Mouse (Mus musculus) midbrain, embryonic 16.5 days (tissue): ENCODE data around the gene Ncoa5. TPM values are rescaled to one million over a fixed set of nuclear protein-coding genes. Genes with fewer than 3 reads are reported as not detected.

Experiments used
- ATAC-seq: fragments of 200-750 bp; cut with Nextera tagmentation; 2 replicates; pipeline ENCODE4 v1.8.0; 2017; ENCODE audit warnings: moderate TSS enrichment
- H3K27ac ChIP-seq: fragments of 300-500 bp; sonication (generic); 2 replicates; pipeline ENCODE4 v1.5.1; 2014; ENCODE audit warnings: mild to moderate bottlenecking, low read length, mixed read lengths
- H3K27me3 ChIP-seq: fragments of 300-500 bp; sonication (generic); 2 replicates; pipeline ENCODE4 v1.6.1; 2014; ENCODE audit warnings: low read depth, low read length, mixed read lengths; ENCODE audit not compliant: control insufficient read depth, insufficient read depth
- H3K36me3 ChIP-seq: fragments of 300-500 bp; sonication (generic); 2 replicates; pipeline ENCODE4 v1.6.1; 2014; ENCODE audit warnings: mild to moderate bottlenecking, low read length, moderate library complexity, mixed read lengths; ENCODE audit not compliant: control insufficient read depth, insufficient read depth
- H3K4me1 ChIP-seq: fragments of 300-500 bp; sonication (generic); 2 replicates; pipeline ENCODE4 v1.6.1; 2014; ENCODE audit warnings: mild to moderate bottlenecking, low read length, mixed read lengths; ENCODE audit not compliant: control insufficient read depth, insufficient read depth
- H3K4me2 ChIP-seq: fragments of 300-500 bp; sonication (generic); 2 replicates; pipeline ENCODE4 v1.6.1; 2014; ENCODE audit warnings: mild to moderate bottlenecking, low read length, mixed read lengths
- H3K4me3 ChIP-seq: fragments of 300-500 bp; sonication (generic); 2 replicates; pipeline ENCODE4 v1.5.1; 2014; ENCODE audit warnings: low read depth, mild to moderate bottlenecking, low read length, moderate library complexity, mixed read lengths
- H3K9ac ChIP-seq: fragments of 300-500 bp; sonication (generic); 2 replicates; pipeline ENCODE4 v1.6.1; 2014; ENCODE audit warnings: low read depth, low read length, mixed read lengths
- H3K9me3 ChIP-seq: fragments of 300-500 bp; sonication (generic); replicated peaks from 2 replicates; pipeline ENCODE4 v1.6.1; 2014; ENCODE audit warnings: mild to moderate bottlenecking, low read length, mixed read lengths; ENCODE audit not compliant: control insufficient read depth, poor library complexity, severe bottlenecking
- WGBS: fragments of 180-500 bp; shearing (Covaris S2); extraction: QIAGEN DNeasy Blood & Tissue Kit; methylation state at CpG from one replicate; pipeline ENCODE4 v1.1.7; 2014; 5-methylcytosine and 5-hydroxymethylcytosine counted together
- polyA plus RNA-seq: library from polyadenylated mRNA; unstranded; fragments of >200 nt; fragmentation: Nextera tagmentation; extraction: Ambion mirVana; gene quantifications from 2 replicates; pipeline ENCODE4 v1.2.1, GENCODE M21; 2015

The Ncoa5 gene
- polyA plus RNA-seq, 1 experiment from 2014 or later, result 105 TPM

DNA sequence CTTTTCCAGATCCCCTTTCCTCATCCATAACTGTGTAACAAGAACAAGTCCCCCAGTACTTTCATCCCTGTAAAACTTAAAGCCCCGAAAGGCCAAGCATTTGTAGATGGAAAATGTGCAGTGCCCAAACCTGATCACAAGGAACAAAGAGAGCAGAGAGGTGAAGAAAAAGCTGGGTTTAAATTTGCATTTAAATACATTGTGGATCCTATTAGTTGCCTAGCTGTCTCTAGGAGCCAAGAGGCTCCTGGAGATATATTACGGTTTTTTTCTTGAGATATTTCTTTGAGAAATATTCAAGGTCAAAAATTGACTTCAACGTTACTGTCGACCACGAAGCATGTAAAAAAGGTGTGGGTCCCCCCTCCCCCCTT is 378 bp upstream of the Ncoa5 start:
- Histone ChIP-seq H3K36me3 (no peaks in the 10 kb centered on the region), H3K4me3 (peak overlapping the region; percentile 96; the same call in 1 of the 2 replicates), H3K9ac (peak overlapping the region; percentile 39; the same call in 1 of the 2 replicates), H3K4me2 (peak overlapping the region; percentile 33), H3K27me3 (no peaks in the 10 kb centered on the region), H3K27ac (peak overlapping the region; percentile 96), H3K9me3 (no peaks in the 10 kb centered on the region), H3K4me1 (peaks cover 35% of the 10 kb centered on the region)
- no peak for ATAC-seq
- 6% methylated on average over 5 of the region's 5 CpGs for WGBS

DNA sequence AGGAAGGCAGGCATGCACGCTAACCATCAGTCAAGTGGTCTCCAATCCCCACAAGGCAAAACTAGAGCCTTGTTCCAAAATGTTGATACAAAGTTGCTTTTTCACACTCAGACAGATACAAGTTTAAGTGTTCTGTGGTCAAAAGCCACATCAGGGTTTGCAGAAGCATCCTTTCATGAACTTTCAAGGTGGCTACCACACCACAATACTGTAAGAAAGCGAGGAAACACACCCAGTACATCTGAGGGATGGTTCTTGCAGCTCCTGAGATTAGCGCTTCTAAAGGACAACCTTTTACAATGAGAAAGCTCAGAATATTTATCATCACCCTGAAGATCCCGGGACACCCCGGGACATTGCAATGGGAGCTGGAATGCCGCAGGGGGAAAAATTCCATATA is 1.4 kb downstream of the Ncoa5 start:
- H3K4me3 ChIP-seq, result peak overlapping the region; percentile 96
- H3K27ac ChIP-seq, result no peak overlapping the region; the same call in 1 of the 2 replicates
- H3K27me3 ChIP-seq, result no peaks in the 10 kb centered on the region
- peaks cover 44% of the 10 kb centered on the region for H3K4me1 ChIP-seq
- 41% methylated on average over 6 of the region's 6 CpGs for WGBS
- peak overlapping the region; percentile 97 for H3K4me2 ChIP-seq
- no peaks in the 10 kb centered on the region for H3K9me3 ChIP-seq
- no peaks in the 10 kb centered on the region for H3K36me3 ChIP-seq
- H3K9ac ChIP-seq, result peak overlapping the region; percentile 98
- no peak for ATAC-seq

DNA sequence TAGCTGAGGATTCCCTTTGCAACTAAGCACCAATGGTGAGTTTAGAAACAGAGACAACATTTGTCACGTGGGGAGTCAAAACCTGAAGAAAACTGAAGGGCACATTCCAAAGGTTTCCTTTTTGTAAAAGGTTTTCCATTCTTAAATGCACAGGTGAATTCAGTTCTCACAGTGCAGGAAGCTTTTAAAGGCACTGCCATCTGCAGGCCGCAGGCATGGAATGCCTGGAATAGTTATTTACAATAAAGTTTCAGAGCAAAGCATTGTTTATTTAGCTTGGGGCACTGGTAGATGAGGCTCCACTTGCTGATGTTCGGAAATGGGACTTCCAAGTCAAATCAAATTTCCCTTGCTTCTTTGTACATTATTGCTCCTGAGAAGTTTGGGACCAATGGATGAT is 2.1 kb downstream of the Ncoa5 start:
- Histone ChIP-seq H3K9ac (no peak overlapping the region), H3K36me3 (no peaks in the 10 kb centered on the region), H3K27ac (no peak overlapping the region), H3K4me3 (peak overlapping the region; percentile 96), H3K4me1 (peaks cover 44% of the 10 kb centered on the region), H3K27me3 (no peaks in the 10 kb centered on the region), H3K4me2 (peak overlapping the region; percentile 97), H3K9me3 (no peaks in the 10 kb centered on the region)
- WGBS, result 40% methylated on average over 3 of the region's 3 CpGs
- no peak for ATAC-seq

DNA sequence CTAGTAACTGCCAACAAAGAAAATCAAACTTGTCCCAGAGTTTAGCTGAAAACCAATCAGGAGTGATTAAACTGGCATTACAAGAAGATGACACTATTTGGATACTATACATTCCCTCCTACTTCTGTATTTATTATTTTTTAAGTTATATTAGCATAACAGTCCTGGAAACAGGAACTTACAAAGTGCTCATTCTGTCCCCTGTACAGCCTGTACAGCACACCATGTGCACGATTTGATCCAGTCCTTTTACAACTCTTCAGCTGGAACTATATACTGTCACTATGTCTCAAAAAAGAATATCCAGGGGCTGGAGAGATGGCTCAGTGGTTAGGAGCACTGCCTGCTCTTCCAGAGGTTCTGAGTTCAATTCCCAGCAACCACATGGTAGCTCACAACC is 7.5 kb downstream of the Ncoa5 start:
- Histone ChIP-seq H3K4me3 (no peak overlapping the region), H3K27ac (no peak overlapping the region), H3K9ac (no peak overlapping the region), H3K27me3 (no peaks in the 10 kb centered on the region), H3K4me1 (peaks cover 26% of the 10 kb centered on the region), H3K4me2 (no peak overlapping the region), H3K36me3 (peaks cover 2% of the 10 kb centered on the region; the same call in 1 of the 2 replicates), H3K9me3 (no peaks in the 10 kb centered on the region)
- WGBS, result 78% methylated on average over 1 of the region's 1 CpGs
- ATAC-seq, result no peak

DNA sequence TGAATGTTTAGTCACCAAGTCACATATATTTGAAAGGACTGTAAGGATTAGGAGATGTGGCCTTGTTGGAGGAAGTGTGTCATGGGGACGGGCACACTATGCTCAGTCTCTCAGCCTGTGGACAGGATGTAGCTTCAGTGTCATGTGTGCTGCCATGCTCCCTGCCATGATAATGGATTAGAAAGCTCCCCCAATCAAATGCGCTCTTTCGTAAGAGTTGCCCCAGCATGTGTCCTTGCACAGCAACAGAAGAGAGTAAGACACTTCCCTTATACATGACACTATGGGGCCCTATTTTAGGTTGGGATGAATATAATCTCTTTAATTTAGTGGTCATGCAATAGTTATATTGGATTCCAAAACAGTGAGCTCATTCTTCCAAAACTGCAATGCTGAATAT is 14.2 kb downstream of the Ncoa5 start:
- WGBS, result 63% methylated on average over 3 of the region's 3 CpGs
- H3K4me1 ChIP-seq, result no peaks in the 10 kb centered on the region
- H3K36me3 ChIP-seq, result peaks cover 2% of the 10 kb centered on the region; the same call in 1 of the 2 replicates
- no peak overlapping the region for H3K4me2 ChIP-seq
- H3K27ac ChIP-seq, result no peak overlapping the region
- no peak for ATAC-seq
- no peak overlapping the region for H3K4me3 ChIP-seq
- no peaks in the 10 kb centered on the region for H3K27me3 ChIP-seq
- H3K9me3 ChIP-seq, result no peaks in the 10 kb centered on the region
- H3K9ac ChIP-seq, result no peak overlapping the region

DNA sequence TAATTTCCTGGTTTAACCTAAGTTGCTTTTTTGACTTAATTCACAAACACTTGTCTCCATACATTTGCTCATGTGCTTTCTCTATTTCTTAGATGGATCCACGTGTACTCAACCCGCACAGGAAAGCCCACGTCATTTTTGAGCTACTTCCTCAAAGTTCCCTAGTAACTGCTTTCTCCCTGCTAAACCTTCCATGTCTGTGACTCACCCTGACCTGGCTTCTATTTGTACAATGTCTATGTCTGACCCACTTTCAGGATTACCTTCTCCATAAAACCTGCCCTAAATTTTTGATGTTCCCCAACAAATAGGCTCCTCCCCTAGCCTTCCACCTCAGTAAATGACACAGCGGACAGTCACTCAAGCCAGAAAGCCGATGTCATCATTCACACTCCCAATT is 19.7 kb downstream of the Ncoa5 start:
- WGBS, result 96% methylated on average over 5 of the region's 5 CpGs

DNA sequence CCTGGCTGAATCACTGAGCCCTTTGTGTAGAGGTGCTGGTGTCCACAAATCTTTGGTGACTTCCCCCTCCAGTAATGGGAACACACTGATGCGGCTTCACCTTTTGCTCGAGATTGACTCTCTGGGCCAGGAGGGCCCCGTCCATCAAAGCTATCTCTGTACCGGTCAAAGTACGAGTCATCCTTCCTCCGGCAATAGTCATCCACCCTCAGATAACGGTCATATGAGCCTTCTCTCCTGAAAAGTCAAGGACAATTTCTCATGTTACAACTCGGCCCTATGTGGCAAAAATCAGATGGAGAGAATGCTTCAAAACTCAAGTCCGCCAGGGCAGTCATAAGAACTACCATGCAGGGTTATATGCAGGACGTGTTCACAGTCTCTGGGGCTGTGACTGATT is 24.3 kb downstream of the Ncoa5 start:
- WGBS, result 94% methylated on average over 10 of the region's 10 CpGs
- Histone ChIP-seq H3K36me3 (peaks cover 67% of the 10 kb centered on the region), H3K4me1 (no peaks in the 10 kb centered on the region), H3K4me2 (no peak overlapping the region), H3K27me3 (no peaks in the 10 kb centered on the region), H3K9ac (no peak overlapping the region), H3K27ac (no peak overlapping the region), H3K4me3 (no peak overlapping the region), H3K9me3 (no peaks in the 10 kb centered on the region)
- no peak for ATAC-seq

More for the DNA sequence above, 19.7 kb downstream of the Ncoa5 start:
- ATAC-seq, result no peak
- Histone ChIP-seq H3K4me2 (no peak overlapping the region), H3K4me3 (no peak overlapping the region), H3K27me3 (no peaks in the 10 kb centered on the region), H3K9ac (no peak overlapping the region), H3K4me1 (no peaks in the 10 kb centered on the region), H3K27ac (no peak overlapping the region), H3K9me3 (no peaks in the 10 kb centered on the region), H3K36me3 (peaks cover 28% of the 10 kb centered on the region)

DNA sequence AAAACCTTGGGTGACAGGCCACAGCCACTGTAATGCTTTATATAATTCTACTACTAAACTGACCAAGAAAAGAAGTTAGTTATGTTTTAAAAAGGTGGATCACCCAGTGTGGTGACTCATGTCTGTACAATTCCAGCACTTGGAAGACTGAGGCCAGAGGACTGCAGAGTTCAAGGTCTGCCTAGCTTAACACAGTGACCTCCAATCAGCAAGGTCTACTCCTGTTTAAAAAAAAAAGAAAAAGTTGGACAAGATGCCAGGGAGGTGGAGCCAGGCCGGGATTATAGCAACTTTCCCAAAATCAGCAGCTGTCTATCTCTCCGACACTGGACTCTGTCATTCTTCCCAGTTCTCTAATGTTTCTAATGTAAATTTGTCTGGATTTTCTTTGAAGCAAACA is 25.1 kb downstream of the Ncoa5 start:
- ATAC-seq, result no peak
- WGBS, result 93% methylated on average over 2 of the region's 2 CpGs
- Histone ChIP-seq H3K4me2 (no peak overlapping the region), H3K27me3 (no peaks in the 10 kb centered on the region), H3K9me3 (no peaks in the 10 kb centered on the region), H3K4me1 (no peaks in the 10 kb centered on the region), H3K9ac (no peak overlapping the region), H3K4me3 (no peak overlapping the region), H3K36me3 (peaks cover 73% of the 10 kb centered on the region), H3K27ac (no peak overlapping the region)

DNA sequence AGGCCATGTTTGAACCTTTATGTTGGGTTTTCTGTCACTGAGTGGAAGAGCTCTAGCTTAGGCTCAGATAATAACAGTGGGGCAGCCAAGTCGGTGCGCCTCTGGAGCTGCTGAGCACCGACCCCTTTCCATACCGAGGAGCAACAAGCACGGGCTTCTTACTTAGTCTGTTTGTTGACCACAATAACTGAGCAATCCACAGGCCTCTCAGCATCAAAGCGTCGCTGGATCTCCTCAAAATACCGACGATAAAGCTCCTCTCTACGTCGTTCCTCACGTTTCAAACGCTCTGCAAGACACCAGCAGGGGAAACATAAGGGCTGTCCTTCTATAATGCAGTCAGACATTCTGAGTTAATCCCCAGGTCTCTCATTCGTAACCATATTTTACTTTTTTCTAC is 25.5 kb downstream of the Ncoa5 start:
- no peaks in the 10 kb centered on the region for H3K4me1 ChIP-seq
- H3K4me2 ChIP-seq, result no peak overlapping the region
- 96% methylated on average over 14 of the region's 14 CpGs for WGBS
- ATAC-seq, result no peak
- no peak overlapping the region for H3K27ac ChIP-seq
- H3K9me3 ChIP-seq, result no peaks in the 10 kb centered on the region
- no peak overlapping the region for H3K4me3 ChIP-seq
- no peak overlapping the region for H3K9ac ChIP-seq
- H3K36me3 ChIP-seq, result peaks cover 75% of the 10 kb centered on the region
- H3K27me3 ChIP-seq, result no peaks in the 10 kb centered on the region
